Mouse (Mus musculus) kidney, postnatal 0 days (tissue): ENCODE measurements around the gene Eif4e1b. TPM values are rescaled to one million over a fixed set of nuclear protein-coding genes. Genes with fewer than 3 reads are reported as not detected.

Experiments used
- ATAC-seq: fragments of 200-750 bp; cut with Nextera tagmentation; replicated peaks from 2 replicates; pipeline ENCODE4 v1.8.0; 2017; ENCODE audit warnings: low read depth, moderate number of reproducible peaks, moderate TSS enrichment, moderate library complexity; ENCODE audit not compliant: low FRiP score
- DNase-seq: peaks from one replicate; pipeline ENCODE4 v3.0.0-alpha.2; 2016; ENCODE audit warnings: low spot score
- H3K27ac ChIP-seq: fragments of 300-500 bp; sonication (generic); 2 replicates; pipeline ENCODE4 v1.5.1; 2014; ENCODE audit warnings: mild to moderate bottlenecking
- H3K27me3 ChIP-seq: fragments of 300-500 bp; sonication (generic); 2 replicates; pipeline ENCODE4 v1.6.1; 2014; ENCODE audit warnings: low read length, mixed read lengths; ENCODE audit not compliant: insufficient read depth
- H3K36me3 ChIP-seq: fragments of 300-500 bp; sonication (generic); 2 replicates; pipeline ENCODE4 v1.6.1; 2014; ENCODE audit warnings: low read length, mixed read lengths; ENCODE audit not compliant: insufficient read depth
- H3K4me1 ChIP-seq: fragments of 300-500 bp; sonication (generic); replicated peaks from 2 replicates; pipeline ENCODE4 v1.6.1; 2014; ENCODE audit warnings: antibody characterized with exemption, low read length, mixed read lengths; ENCODE audit not compliant: insufficient read depth
- H3K4me2 ChIP-seq: fragments of 300-500 bp; sonication (generic); 2 replicates; pipeline ENCODE4 v1.6.1; 2014; ENCODE audit warnings: mild to moderate bottlenecking, low read length, moderate library complexity, mixed read lengths
- H3K4me3 ChIP-seq: fragments of 300-500 bp; sonication (generic); replicated peaks from 2 replicates; pipeline ENCODE4 v1.5.1; 2014; ENCODE audit warnings: low read depth, low read length
- H3K9ac ChIP-seq: fragments of 300-500 bp; sonication (generic); 2 replicates; pipeline ENCODE4 v1.6.1; 2014; ENCODE audit warnings: low read depth, low read length
- H3K9me3 ChIP-seq: fragments of 300-500 bp; sonication (generic); replicated peaks from 2 replicates; pipeline ENCODE4 v1.6.1; 2016; ENCODE audit warnings: low read length, inconsistent platforms, mixed read lengths
- CTCF ChIP-seq: IDR thresholded peaks from 2 replicates; pipeline ENCODE4 v1.5.1; 2016; ENCODE audit warnings: antibody characterized with exemption, low read depth, mild to moderate bottlenecking, moderate library complexity
- WGBS: fragments of 180-500 bp; shearing (Covaris S2); extraction: QIAGEN DNeasy Blood & Tissue Kit; methylation state at CpG from one replicate; pipeline ENCODE4 v1.1.7; 2014; 5-methylcytosine and 5-hydroxymethylcytosine counted together
- polyA plus RNA-seq: library from polyadenylated mRNA; unstranded; fragments of >200 nt; fragmentation: Nextera tagmentation; extraction: Ambion mirVana; gene quantifications from 2 replicates; pipeline ENCODE4 v1.2.1, GENCODE M21; 2015

Eif4e1b gene
- polyA plus RNA-seq, 1 experiment from 2014 or later, result not detected

GRCm38 (mm10) chr13:54789561-54790397, 6.0 kb downstream of the Eif4e1b start:
- H3K4me3 ChIP-seq, result peak overlapping the region; percentile 50
- no peak overlapping the region for H3K27ac ChIP-seq

GRCm38 (mm10) chr13:54792259-54793230, 8.7 kb downstream of the Eif4e1b start:
- no peaks in the 10 kb centered on the region for H3K36me3 ChIP-seq
- 23% methylated on average over 21 of the region's 21 CpGs for WGBS
- no peak overlapping the region for H3K4me3 ChIP-seq
- peak; percentile 44; the same call in 1 of the 2 replicates for TF ChIP-seq CTCF
- H3K27me3 ChIP-seq, result 0 out of 2 replicates have a peak, but pooled peaks cover under 1% of the 10 kb centered on the region
- no peak overlapping the region for H3K9ac ChIP-seq
- H3K27ac ChIP-seq, result no peak overlapping the region
- H3K9me3 ChIP-seq, result no peaks in the 10 kb centered on the region
- no peaks in the 10 kb centered on the region for H3K4me1 ChIP-seq
- DNase-seq, result peak; percentile 18
- no peak for ATAC-seq
- H3K4me2 ChIP-seq, result no peak overlapping the region

More at GRCm38 (mm10) chr13:54789561-54790397, 6.0 kb downstream of the Eif4e1b start:
- Histone ChIP-seq H3K9ac (peak overlapping the region; percentile 46), H3K9me3 (no peaks in the 10 kb centered on the region), H3K27me3 (no peaks in the 10 kb centered on the region), H3K4me1 (no peaks in the 10 kb centered on the region), H3K4me2 (peak overlapping the region; percentile 90), H3K36me3 (no peaks in the 10 kb centered on the region)
- no peak for TF ChIP-seq CTCF
- 2% methylated on average over 38 of the region's 38 CpGs for WGBS
- DNase-seq (peak; percentile 54), ATAC-seq (peak; percentile 18; the same call in 1 of the 2 replicates)

- no peak for TF ChIP-seq CTCF
- Histone ChIP-seq H3K27ac (no peak overlapping the region), H3K27me3 (0 out of 2 replicates have a peak, but pooled peaks cover 7% of the 10 kb centered on the region), H3K4me3 (no peak overlapping the region), H3K9ac (no peak overlapping the region), H3K9me3 (no peaks in the 10 kb centered on the region), H3K36me3 (no peaks in the 10 kb centered on the region), H3K4me1 (no peaks in the 10 kb centered on the region), H3K4me2 (no peak overlapping the region)
- no peak for DNase-seq
- 70% methylated on average over 16 of the region's 16 CpGs for WGBS
- ATAC-seq, result no peak
Measured at GRCm38 (mm10) chr13:54794002-54794577, 10.3 kb downstream of the Eif4e1b start.

GRCm38 (mm10) chr13:54794843-54795242, 11.0 kb downstream of the Eif4e1b start:
- no peak overlapping the region for H3K9ac ChIP-seq
- no peak overlapping the region for H3K27ac ChIP-seq
- no peak overlapping the region for H3K4me2 ChIP-seq
- 47% methylated on average over 5 of the region's 5 CpGs for WGBS
- 0 out of 2 replicates have a peak, but pooled peaks cover 7% of the 10 kb centered on the region for H3K27me3 ChIP-seq
- no peaks in the 10 kb centered on the region for H3K4me1 ChIP-seq
- no peaks in the 10 kb centered on the region for H3K9me3 ChIP-seq
- no peak for ATAC-seq
- H3K36me3 ChIP-seq, result no peaks in the 10 kb centered on the region
- H3K4me3 ChIP-seq, result no peak overlapping the region
- peak; percentile 38; the same call in 1 of the 2 replicates for TF ChIP-seq CTCF
- DNase-seq, result peak; percentile 18

GRCm38 (mm10) chr13:54797356-54797755, 13.6 kb downstream of the Eif4e1b start:
- WGBS, result 23% methylated on average over 4 of the region's 4 CpGs
- peak; percentile 71 for DNase-seq
- peak; percentile 93 for TF ChIP-seq CTCF

More at GRCm38 (mm10) chr13:54797356-54797755, 13.6 kb downstream of the Eif4e1b start:
- Histone ChIP-seq H3K36me3 (no peaks in the 10 kb centered on the region), H3K9ac (no peak overlapping the region), H3K4me3 (no peak overlapping the region), H3K27me3 (0 out of 2 replicates have a peak, but pooled peaks cover 7% of the 10 kb centered on the region), H3K4me1 (no peaks in the 10 kb centered on the region), H3K27ac (no peak overlapping the region), H3K9me3 (no peaks in the 10 kb centered on the region), H3K4me2 (no peak overlapping the region)
- ATAC-seq, result no peak
